Mouse (Mus musculus) B cell, adult 2 months (primary cell): ENCODE data around the gene Papln.
A peak's percentile ranks its signal among the peaks of the same experiment; 100 is the strongest.

Source experiments
- DNase-seq, 2 experiments: peaks; one replicate each; pipeline ENCODE4 v3.0.0; 2022

Papln gene

DNA sequence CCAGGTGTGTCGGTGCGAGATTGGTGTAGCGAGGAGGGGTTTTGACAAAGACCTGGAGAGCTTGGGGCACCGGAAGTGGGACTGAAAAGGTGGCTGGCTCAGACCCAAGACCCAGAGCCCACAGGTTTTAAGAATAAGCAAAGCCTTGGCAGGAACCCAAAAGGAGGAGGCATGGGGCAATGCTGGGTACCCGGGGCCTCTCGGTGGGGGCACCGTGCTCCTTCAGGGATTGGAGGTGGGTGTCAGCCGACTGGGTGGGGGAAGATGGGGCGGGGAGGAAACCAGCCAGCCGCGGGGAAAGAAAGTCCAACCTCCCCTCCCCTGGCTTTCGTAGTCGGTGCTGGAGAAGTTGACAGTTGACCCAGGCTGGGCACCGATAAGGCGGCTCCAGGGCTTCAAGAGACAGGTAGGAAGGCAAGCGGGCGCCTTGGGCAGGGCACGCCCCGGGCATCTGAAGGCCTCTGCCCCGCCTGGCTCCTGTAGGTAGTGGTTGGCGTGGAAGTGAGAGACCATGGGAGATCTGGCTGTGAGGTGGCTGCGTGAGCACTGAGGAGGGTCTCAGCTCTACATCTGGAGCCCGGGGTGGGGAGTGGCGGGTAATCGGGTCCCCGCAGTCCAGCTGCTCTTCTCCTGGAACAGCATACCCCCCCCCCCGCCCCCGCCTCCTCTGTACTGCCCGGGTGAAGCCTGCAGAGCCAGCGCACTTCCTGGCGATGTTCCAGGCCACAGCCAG is at the start of gene Papln:
TSS of gene Papln (plus strand) at position 324 of the 733 bp plus-strand sequence.
- peak; percentile 33 to 35 for DNase-seq

DNA sequence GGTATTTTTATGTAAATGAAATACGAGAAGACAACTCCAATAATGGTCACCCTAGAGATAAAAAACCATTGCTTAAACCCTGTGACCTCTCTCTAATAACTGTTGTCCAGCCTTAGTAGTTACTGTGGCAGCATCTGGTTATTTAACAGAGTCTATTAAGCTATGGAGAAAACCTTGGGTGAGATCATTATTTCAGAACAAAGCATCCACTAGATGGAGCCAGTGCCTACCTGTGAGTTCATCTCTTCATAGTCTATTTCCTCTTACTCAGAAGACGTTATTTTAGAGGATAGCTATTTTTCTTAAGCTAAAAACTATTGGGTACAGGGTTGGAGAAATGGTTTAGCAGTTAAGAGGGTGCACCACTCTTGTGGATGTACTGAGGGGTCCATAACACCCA is 49.7 kb upstream of the Papln start:
- peak; percentile 43 to 52 for DNase-seq

DNA sequence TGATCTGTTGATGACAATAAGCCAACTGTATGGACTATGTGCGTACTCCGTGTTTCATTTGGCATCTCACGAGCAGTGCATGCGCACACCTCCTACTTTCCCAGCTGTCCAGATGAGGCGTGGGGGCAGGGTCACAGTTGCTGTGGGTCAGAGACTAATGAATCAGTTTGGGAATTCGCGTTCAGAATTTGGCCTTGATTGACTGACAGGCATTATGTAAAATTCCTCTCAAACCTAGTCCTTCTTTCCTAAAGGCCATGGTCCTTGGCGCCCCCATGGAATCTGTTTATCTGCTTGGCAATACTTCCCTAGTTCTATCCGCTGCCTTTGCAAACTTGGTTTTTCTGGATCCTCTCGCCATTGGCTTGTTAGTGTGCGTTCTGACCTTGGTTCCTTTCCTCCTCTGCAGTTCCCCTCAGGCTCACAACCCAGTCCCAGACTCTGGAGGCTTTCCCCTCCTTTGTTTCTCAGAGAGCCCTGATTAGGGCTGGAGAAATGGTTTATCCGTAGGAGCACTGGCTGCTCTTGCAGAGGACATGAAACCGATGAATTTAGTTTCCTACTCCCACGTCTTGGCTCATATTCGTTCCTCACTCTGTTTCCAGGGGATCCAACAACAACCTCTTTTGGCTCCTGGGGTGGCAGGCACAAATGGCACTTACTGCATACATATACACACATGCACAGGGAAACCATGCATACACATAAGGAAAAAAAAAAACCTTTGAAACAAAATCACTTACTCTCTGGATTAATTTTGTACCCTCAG is 46.8 kb upstream of the Papln start:
- no peak for DNase-seq

DNA sequence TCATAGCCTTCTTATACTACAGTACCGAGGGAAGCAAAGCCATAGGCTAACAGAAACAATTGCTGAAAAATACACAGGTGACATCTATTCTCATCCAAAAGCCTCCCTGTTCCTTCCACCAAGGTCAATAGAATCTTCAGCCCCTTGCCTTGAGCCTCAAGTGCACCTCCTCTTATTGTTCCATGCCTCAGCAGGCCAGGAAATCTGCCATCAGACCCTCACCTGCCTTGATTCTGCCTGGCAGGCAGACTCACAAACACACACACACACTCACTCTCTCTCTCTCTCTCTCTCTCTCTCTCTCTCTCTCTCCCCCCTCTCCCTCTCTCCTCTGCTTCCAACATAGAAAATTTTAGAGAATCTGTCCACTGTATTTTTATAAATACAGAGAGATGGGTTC is 44.0 kb upstream of the Papln start:
- no peak for DNase-seq

DNA sequence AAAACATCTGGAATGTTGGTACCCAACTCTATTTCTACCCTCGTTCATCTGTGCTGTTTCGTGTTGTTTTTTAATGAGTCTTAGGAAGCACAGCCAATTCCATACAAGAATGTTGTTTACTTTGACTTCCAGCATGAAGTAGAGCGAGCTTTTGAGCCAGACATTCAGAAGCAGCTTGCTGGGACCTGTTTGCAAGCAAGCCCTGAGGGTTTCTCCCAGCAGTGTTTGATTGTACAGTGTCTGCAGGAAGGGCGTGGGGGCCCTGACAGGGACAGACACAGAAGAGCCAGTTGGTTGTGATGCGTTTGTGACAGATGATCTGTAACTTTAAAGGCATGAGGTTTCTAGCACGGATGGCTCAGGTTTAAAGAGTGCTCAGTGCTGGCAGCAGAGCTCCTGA is 42.2 kb upstream of the Papln start:
- no peak for DNase-seq

DNA sequence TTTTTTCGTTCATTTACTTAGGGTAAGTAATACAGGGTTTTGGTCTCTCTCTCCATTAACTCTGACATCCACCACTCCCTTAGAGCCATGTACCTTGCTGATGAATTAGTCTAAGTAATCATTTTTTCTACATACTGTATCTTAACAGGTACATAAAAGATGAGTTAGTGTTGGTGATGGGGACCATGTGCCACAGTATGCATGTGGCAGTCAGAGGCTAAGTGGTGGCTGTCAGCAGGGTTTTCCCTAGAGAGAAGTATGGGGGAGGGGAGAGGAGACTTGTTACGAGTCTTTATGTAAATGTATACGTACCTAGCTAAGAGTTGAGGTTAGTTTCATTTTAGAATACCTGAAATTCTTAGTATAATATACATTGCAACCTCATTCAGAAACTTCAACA is 40.4 kb upstream of the Papln start:
- DNase-seq: no peak

DNA sequence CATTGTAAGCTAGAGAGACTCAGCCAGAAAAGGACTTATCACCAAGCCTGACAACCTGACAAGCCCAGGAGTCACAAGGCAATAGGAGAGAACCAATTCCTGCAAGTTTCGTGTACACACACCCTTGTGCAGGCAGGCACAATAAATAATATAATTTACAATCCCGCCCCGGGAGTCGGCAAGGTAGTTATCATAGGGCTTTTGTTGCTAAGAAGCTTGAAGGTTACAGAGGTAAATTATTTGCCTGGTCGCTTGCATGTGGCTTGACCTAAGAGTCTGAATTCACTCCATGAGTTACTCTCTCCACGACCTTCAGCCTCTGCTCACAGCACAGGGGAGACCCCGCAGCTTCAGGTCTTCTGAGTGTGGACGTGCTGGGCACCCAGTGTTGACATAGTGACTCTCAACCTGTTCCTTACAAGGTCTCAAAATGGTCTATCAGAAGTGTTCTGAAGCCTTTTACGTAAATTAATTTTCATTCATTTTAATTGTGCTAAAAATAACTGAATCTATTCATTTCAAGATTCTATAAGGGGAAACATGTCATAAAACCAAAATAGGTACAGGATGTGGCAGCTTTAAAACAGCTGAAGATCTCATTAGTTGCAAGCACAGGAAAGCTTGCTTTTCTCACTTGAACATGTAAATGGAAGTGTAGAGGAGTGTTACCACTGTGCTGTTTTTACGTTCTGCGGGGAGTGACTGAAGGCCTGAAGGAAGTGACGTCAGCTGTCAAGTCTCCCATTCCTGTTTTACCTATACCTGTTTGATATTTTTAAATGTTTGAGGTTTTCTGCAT is 36.7 kb upstream of the Papln start:
- DNase-seq: no peak

DNA sequence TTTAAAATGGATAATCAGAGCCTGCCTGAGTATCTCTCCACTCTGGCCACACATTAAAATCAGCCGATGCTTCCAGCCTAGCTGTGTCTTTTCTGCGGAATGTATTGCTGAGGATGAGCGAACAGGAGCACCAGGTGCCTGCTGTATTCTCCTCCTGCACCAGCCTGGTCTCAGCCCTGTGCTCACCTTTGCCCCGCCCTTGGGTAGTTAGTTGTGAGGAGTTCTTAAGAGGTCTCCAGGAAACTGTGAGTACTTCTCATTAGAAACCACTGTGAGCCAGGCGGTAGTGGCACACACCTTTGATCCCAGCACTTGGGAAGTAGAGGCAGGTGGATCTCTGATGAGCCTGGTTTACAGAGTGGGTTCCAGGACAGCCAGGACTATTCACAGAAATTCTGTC is 31.2 kb upstream of the Papln start:
- DNase-seq: no peak

DNA sequence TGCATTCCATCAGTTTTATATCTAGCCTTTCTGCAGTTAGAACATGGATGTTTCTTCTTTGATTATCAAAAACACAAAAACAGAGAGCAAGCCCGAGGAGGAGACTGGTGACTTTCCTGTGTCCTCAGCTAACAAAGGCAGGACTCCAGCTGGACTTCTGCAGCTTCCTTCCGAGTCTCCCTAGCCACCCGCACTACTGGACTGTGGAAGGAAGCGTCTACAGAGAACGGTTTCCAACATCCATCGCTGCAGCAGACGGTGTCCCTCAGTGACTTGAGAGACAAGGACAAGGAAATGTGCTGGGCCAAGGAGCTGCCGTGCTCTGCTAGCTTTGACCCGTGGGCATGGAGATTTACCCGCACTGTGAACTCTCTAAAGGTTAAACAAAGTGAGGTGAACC is 29.4 kb upstream of the Papln start:
- no peak for DNase-seq

DNA sequence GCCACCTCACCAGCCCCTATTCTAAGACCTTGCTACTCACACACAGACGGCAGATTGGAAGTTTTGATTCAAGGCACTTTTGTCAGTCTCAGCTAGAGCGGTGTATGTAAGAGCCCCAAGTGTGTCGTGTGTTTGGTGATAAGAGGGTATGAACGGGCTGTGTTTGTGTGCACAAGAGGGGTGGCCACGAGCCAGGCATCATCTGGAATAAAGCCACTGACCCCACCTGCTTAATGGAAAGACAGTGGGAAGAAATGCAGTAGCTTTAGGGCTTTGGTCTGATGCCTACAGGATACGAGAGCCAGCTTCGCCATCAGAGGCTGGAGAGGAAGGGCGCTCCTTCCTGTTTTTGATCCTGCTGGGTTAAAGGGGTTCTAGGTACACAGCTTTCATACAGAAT is 27.2 kb upstream of the Papln start:
- DNase-seq: no peak

DNA sequence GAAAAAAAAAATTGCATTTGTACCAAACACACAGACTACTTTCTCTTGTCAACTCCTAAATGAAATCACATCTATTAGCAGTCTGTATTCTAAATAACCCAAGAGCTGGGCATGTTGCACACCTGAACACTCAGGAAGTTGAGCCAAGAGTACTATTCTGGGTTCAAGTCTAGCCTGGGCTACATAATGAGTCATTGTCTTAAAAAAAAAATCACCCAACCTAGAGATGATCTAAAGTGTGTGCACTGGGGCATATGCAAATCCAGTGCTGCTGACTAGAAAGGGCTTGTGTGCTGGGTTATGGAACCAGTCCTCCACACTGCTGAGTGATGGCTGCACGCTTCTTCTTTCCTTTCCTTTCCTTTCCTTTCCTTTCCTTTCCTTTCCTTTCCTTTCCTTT is 24.8 kb upstream of the Papln start:
- no peak for DNase-seq

DNA sequence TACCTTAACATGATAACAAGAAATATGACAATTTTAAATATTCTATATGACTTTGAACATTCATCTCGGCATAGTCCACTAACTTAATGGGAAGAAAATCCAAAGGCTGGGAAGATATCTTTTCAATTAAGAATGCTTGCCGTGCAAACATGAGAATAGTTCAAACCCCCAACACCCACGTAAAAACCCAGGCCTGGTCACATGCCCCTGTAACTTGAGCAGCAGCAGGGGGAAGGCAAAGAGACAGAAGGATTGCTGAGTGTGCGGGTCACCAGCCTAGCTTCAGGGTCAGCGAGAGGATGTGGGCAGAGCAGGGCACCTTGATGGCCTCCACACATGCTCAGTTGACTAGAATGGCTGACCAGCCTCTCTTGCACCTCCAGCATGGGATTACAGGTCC is 21.7 kb upstream of the Papln start:
- DNase-seq: no peak

DNA sequence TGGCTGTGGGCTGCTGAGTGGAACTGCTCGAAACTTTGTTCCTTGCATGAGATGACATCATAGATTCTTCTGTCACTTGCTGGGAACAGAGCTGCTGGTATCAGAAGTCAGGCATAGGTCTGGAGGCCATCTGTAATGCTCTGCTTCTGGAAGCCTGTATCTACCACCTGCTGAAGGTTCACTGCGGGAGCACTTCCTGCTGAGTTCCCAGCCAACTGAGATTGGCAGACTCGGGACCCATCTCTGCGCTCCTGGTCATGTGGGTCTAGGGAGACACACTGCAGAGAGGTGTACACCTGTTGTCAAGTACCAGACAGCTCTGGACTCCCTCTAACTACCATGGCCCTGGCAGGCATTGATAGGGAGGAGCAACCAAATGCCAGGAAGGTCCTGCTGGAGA is 20.6 kb upstream of the Papln start:
- no peak for DNase-seq

DNA sequence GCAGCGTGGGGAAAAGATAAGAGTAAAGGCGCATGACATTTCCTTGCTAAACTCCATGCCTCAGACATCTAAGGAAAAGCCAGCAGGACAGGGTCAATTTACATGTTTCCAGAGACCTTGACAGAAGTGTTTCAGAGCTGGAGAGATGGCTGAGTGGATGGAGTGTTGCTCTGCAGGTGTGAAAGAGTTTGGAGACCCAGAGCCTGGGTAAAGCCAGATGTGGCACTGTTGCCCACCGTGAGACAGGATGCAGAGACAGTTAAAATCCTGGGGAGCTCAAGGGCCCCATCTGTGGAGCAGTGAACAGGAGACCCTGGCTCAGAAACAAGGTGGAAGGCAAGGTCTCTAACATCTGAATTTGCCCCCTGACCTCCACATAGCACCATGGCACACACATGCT is 19.7 kb upstream of the Papln start:
- DNase-seq: no peak

DNA sequence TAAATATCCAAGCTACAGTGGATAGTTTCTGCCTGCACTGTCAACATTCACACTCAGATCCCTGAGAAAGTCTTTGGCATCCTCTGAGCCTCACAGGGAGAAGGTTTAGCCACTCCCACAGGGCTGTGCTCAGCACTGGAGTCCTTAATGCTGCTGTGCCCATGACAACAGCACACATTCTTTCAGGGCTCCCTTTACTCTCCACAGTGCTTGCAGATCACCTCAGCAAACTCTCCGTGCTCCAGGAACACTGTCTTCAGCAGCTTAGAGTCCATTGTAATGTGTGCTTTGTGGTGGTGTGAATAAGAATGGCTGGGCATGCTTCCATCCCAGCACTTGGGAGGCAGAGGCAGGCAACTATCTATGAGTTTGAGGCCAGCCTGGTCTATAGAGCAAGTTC is 14.2 kb upstream of the Papln start:
- DNase-seq: no peak

DNA sequence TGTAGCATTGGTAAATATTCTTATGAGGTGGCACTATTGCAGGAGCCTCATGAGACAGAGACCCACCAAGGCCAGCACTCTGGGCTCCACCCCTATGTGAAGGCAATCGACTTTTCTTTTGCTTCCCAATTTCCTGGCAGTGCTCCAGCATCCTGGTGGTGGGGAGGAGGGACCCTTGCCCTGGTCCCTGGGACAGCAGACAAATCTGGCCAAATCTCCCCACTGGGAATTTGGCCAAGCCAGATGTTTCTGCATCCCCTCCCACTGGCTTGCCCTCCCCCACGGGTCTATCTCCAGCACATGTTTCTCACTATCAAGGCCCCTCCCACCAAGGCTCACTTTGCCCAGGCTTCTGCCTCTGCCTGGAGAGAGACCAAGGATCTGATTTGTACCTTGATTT is 10.9 kb upstream of the Papln start:
- no peak for DNase-seq

DNA sequence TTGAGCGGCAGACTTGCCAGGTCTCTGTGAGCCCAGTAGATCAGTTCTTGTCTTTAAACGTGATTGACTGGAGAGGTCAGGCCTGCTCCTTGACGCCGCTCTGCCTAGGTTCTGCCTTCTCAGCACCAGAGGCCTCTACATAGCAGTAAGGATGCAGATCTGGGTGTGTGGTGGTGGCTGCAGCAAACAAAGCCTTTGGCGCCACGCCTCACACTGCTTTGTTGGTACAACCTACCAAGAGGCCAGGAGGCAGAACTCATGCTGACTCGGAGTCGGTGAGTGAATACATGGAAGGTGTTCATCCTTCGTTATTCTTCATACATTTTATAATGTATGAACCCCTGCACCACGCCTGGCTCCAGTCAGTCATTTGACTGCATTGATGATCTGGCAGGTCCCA is 4.7 kb upstream of the Papln start:
- no peak for DNase-seq

DNA sequence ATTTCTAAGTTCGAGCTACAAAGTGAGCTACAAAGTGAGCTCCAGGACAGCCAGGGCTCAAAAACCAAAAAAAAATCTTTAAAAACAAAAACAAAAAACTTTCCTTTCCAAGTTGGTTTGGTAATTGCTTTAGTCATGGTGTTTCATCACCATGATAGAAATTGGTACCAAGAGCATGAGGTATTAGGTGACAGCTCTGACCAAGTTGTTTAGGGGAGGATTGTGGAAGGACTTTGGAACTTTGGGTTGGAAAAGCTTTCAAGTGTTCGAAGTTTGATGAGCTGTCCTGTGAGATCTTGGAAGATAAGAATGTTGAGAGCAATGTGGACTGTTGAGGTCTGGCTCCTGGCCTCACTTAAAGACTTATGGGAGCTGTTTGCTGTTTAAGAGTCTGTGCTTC is 3.2 kb upstream of the Papln start:
- DNase-seq: no peak

DNA sequence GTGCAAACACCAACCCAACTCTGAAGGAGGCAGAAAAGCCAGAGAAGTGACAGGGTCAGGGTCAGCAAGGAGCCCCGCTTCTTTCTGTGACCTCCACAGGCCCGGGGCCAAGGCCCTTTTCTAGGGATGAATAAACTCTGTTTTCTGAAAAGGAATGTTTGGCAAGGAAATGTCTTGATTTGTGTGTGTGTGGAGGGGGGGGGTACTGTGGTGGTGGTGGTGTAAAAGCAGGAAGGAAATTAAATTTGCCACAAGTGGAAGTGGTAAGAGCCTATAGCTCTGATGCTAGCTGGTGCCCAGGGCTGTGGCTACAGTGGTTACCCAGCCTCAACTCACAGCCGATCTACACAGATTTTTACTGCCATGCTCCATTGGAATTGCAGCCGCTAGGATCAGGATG is 728 bp upstream of the Papln start:
- peak; percentile 10 to 23 for DNase-seq

DNA sequence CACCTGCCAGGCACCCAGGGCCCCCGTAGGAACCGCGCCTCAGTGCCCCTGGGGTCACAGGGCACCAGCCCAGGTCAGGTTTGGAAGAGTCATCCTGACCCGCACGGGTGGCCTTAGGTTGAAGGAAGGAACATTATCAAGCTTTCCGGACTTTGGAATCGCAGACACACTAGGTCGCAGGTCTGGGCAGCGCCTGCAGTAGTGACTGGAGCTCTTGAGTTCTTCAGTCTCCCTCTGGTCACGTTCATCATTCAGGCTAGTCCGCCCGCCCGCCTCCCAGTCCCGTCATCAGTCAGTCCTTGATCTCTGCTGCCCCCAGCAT is 571 bp downstream of the Papln start:
- peak; percentile 57 to 61 for DNase-seq

DNA sequence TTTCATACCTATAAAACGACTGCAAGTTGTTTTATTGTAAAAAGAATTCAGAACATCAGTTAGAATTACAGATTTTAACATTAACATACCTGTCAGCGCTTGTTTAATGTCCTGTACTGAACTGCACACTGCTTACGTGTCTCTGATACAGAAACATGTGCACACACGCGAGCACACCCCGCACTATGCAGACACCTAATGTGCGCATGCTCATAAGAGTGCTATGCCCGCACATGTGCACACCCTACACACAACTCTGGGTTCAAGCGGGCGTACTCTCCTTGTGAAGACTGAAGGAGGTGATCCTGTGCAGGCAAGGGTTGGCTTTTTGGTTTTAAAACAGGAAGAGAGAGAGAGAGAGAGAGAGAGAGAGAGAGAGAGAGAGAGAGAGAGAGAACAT is 1.1 kb downstream of the Papln start:
- DNase-seq: no peak

DNA sequence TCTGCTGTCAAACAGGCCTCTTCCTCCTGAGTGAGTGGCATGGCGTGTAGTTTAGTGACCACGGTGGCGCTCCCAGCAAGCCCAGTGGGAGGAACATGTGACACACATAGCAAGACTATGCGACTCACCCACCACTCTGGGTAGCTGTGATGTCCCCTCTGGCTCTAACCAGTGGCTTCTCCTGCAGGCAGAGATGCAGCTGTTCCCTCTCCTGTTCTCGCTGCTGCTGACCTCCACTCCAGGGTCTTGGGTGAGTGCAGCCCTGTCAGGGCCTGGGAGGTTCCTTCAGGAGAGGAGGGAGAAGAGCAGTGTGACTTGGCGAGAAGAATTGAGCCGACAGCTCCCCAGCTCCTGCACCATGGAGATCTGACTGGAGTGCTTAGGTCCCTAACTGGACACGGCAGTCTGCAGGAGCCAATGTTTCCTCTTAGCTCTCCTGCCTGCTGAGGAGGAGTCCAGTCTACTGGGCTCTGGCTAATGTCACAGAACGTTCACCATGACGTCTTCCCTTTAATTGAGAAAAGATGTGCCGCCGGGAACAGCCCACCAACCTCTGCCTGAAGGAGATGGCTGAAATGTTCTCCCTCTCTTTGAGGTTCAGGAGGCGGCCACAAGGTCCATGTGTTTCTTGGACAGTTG is 2.6 kb downstream of the Papln start:
- no peak for DNase-seq

DNA sequence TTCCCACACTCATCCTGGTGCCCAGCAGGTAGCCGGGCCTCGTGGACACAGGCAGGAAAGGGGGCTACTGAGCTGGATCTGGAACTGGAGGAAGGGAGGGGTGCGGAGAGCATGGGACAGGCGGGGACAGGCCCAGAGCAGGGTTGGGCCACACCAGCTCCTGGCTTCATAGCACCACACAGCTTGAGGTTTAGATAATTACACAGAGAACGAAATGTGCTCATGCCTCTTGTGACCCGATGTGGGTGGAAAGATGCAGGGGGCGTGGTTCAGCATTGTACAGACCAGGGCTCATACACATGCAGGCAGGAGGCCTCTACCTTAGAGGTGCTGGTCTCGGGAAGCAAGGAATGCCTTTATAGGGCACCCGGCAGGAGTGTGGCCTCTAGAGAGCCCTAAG is 4.4 kb downstream of the Papln start:
- DNase-seq: no peak
